Mouse (Mus musculus): ENCODE measurements at regions not wholly inside any gene's neighbourhood (a gene's known extent, or its start where the extent isn't known, plus 50 kb on each side); places are given as distances from the start of the nearest gene placed in this dataset.

DNA sequence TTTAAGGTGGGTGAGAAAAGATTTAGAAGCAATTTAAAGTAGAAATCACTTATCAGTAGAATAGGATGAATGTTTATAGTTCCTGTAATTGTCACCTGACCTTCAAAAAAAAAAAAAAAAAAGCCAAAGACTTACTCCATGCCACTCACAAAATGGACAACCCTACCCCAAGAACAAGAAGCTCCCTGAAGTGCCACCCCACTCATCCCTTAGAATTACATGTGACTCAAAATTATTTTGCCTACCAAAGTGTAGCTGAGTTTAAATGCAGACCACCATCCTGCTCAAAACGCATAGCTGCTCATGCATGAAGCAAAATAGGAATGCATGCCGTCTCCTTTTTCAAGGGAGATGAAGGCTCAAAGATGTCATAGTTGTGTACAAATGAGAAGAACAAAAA, 568.4 kb upstream of the Klhl1 start:
- TF ChIP-seq CTCF (IDR thresholded peaks at IDR 0.05) (no peak), EP300 (IDR thresholded peaks at IDR 0.05) (no peak)

Measured in lung, postnatal 0 days (tissue).